Mouse (Mus musculus) neural tube, embryonic 11.5 days (tissue): ENCODE results near the gene Aak1. TPM values are rescaled to one million over a fixed set of nuclear protein-coding genes. Genes with fewer than 3 reads are reported as not detected.

Experiments used
- ATAC-seq: fragments of 200-750 bp; cut with Nextera tagmentation; 2 replicates; pipeline ENCODE4 v1.8.0; 2017; ENCODE audit warnings: moderate number of reproducible peaks, mild to moderate bottlenecking, moderate TSS enrichment, moderate library complexity; ENCODE audit not compliant: insufficient read depth, low FRiP score, low TSS enrichment
- DNase-seq: peaks from one replicate; pipeline ENCODE4 v3.0.0-alpha.2; 2015; ENCODE audit warnings: low spot score
- H3K27ac ChIP-seq: fragments of 300-500 bp; sonication (generic); 2 replicates; pipeline ENCODE4 v1.5.1; 2014; ENCODE audit warnings: low read depth, mild to moderate bottlenecking, low read length
- H3K27me3 ChIP-seq: fragments of 300-500 bp; sonication (generic); 2 replicates; pipeline ENCODE4 v1.6.1; 2014; ENCODE audit warnings: mild to moderate bottlenecking, low read length, mixed read lengths; ENCODE audit not compliant: control insufficient read depth, insufficient read depth
- H3K36me3 ChIP-seq: fragments of 300-500 bp; sonication (generic); 2 replicates; pipeline ENCODE4 v1.6.1; 2014; ENCODE audit warnings: mild to moderate bottlenecking, low read length, moderate library complexity, mixed read lengths; ENCODE audit not compliant: control insufficient read depth, insufficient read depth
- H3K4me1 ChIP-seq: fragments of 300-500 bp; sonication (generic); 2 replicates; pipeline ENCODE4 v1.6.1; 2014; ENCODE audit warnings: low read length, mixed read lengths; ENCODE audit not compliant: control insufficient read depth, insufficient read depth
- H3K4me2 ChIP-seq: fragments of 300-500 bp; sonication (generic); 2 replicates; pipeline ENCODE4 v1.6.1; 2014; ENCODE audit warnings: low read depth, mild to moderate bottlenecking, moderate library complexity
- H3K4me3 ChIP-seq: fragments of 300-500 bp; sonication (generic); 2 replicates; pipeline ENCODE4 v1.5.1; 2014; ENCODE audit warnings: low read depth, low read length
- H3K9ac ChIP-seq: fragments of 300-500 bp; sonication (generic); 2 replicates; pipeline ENCODE4 v1.6.1; 2014; ENCODE audit warnings: mild to moderate bottlenecking, low read length
- H3K9me3 ChIP-seq: fragments of 300-500 bp; sonication (generic); 2 replicates; pipeline ENCODE4 v1.6.1; 2016; ENCODE audit warnings: low read length; ENCODE audit not compliant: control insufficient read depth
- WGBS: fragments of 180-500 bp; shearing (Covaris S2); extraction: QIAGEN DNeasy Blood & Tissue Kit; methylation state at CpG from one replicate; pipeline ENCODE4 v1.1.7; 2014; 5-methylcytosine and 5-hydroxymethylcytosine counted together
- polyA plus RNA-seq: library from polyadenylated mRNA; unstranded; fragments of >200 nt; fragmentation: Nextera tagmentation; extraction: Ambion mirVana; gene quantifications from 2 replicates; pipeline ENCODE4 v1.2.1, GENCODE M21; 2014

The Aak1 gene
- polyA plus RNA-seq, 1 experiment from 2014 or later: 27.1 TPM

DNA sequence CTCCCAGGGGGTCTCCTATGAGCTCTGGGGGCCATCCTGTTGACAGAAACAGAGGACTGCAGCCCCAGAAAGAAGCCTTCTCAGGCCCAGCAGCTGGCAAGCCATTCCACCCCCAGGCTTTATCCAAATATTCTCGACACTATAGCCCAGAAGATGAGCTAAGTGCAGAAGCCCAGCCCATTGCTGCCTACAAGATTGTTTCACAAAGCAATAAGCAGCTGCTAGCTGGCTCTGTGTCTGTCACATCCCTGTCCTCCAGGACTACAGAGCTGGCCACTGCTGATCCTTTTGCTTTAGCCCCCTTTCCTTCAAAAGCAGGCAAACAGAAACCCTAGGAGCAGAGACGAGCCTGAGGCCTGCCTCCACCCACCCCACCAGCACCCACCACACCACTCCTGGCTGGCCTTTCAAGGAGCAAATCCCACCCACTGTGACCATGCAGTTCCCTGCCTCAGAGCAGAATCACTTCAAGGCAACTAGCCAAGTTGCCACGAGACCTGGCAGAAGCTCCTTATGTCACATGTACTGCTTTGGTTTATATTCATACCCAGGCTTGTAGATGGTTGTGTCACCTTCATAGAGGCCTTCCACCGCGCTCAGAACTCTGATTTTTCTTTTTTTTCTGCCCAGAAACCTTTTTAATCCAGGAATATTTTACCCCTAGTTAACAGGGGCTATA is 147.5 kb downstream of the Aak1 start:
- H3K9me3 ChIP-seq: no peaks in the 10 kb centered on the region

DNA sequence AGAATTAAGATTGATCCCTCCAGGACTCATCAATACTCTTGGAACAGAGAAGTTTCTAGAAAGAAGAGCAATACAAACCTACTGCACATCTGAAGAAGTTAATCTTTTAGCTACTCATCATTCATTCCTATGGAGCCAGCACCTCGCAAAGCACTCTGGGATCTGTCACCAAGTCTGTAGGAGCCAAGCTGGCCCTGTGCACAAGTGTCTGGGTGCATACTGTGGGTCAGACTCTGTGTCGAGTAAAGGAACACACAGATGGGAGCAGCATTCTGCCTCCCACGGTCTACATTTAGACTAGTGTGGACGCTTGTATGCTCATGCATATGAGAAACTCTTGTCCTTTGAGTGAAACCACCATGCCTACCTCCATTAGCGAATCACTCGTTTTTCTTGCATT is 148.0 kb downstream of the Aak1 start:
- ATAC-seq (no peak), DNase-seq (no peak)
- Histone ChIP-seq H3K27me3 (no peaks in the 10 kb centered on the region), H3K4me1 (no peaks in the 10 kb centered on the region), H3K9me3 (no peaks in the 10 kb centered on the region), H3K9ac (no peak overlapping the region), H3K27ac (no peak overlapping the region), H3K4me3 (no peak overlapping the region), H3K36me3 (no peaks in the 10 kb centered on the region), H3K4me2 (no peak overlapping the region)
- 94% methylated on average over 6 of the region's 6 CpGs for WGBS

More for the DNA sequence above, 147.5 kb downstream of the Aak1 start:
- no peak overlapping the region for H3K27ac ChIP-seq
- H3K9ac ChIP-seq: no peak overlapping the region
- H3K36me3 ChIP-seq: no peaks in the 10 kb centered on the region
- no peak overlapping the region for H3K4me2 ChIP-seq
- H3K27me3 ChIP-seq: no peaks in the 10 kb centered on the region
- no peaks in the 10 kb centered on the region for H3K4me1 ChIP-seq
- ATAC-seq (no peak), DNase-seq (no peak)
- no peak overlapping the region for H3K4me3 ChIP-seq
- WGBS: 86% methylated on average over 5 of the region's 5 CpGs

DNA sequence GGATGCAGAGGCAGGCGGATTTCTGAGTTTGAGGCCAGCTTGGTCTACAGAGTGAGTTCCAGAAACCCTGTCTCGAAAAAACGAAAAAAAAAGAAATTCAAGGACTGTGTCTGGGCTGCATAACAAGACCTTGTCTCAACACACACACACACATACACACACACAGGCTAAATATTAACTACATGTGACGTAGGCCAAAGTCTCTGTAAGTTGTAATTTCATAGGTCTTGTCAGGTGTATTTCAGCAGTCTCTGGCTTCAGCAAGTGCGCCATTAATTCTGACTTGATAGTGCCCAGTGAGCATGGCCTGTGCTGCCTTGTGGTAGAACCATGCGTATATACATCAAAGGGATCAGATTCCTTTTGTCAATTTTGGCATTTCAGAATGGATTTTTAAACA is 152.7 kb downstream of the Aak1 start:
- H3K4me1 ChIP-seq: no peaks in the 10 kb centered on the region
- ATAC-seq: no peak
- H3K9ac ChIP-seq: no peak overlapping the region
- no peaks in the 10 kb centered on the region for H3K27me3 ChIP-seq
- no peak overlapping the region for H3K4me2 ChIP-seq
- no peaks in the 10 kb centered on the region for H3K9me3 ChIP-seq
- H3K4me3 ChIP-seq: no peak overlapping the region
- H3K27ac ChIP-seq: no peak overlapping the region
- 92% methylated on average over 6 of the region's 6 CpGs for WGBS
- DNase-seq: no peak
- H3K36me3 ChIP-seq: no peaks in the 10 kb centered on the region

DNA sequence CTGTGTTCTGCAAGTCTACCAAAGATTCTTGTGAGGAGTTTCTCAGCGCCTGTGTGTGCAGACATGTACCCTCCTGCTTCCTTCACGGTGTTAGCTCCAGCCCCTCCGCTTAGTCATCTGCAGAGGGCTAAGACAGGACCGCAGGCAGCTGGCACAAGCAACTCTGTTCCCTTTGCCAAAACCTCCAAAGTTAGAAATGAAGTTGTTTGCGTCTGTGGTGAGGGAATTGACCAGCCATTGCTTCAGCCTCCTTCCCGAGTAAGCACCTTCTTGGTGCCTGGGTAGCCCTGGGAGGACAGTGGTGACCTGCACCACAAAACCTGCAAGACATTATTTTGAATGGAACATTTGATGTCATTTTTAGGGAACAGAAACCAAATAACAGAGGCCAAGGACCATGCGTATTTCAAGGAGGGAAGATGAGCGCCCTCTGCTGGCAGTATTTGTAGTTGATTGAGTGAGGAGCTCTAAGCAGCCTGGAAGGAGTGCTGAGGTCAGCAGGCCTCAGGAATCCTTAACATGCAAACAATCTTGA is 153.3 kb downstream of the Aak1 start:
- ATAC-seq: no peak
- no peaks in the 10 kb centered on the region for H3K36me3 ChIP-seq
- peak; percentile 73 for DNase-seq
- H3K27me3 ChIP-seq: no peaks in the 10 kb centered on the region
- no peak overlapping the region for H3K27ac ChIP-seq
- H3K4me3 ChIP-seq: no peak overlapping the region
- 49% methylated on average over 8 of the region's 8 CpGs for WGBS
- no peak overlapping the region for H3K4me2 ChIP-seq
- H3K9me3 ChIP-seq: no peaks in the 10 kb centered on the region
- H3K4me1 ChIP-seq: no peaks in the 10 kb centered on the region
- no peak overlapping the region for H3K9ac ChIP-seq

DNA sequence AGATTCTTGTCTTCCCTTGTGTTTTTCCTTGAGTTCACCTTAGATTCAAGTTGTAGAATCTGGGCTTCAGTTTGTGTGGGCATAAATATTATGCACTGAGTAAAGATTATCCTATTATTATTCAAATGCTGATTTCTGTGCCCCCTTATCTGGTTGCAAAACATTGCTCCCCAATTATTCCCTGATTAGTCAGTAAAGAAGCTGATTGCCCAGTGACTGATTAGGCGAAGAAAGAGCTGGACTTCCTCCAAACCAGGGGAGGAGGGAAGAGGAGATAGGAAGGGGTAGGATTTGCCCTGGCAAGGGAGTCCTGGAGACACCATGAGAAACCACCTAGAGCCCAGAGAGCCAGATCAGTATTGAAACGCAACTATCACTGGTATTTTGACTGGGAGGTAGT is 154.8 kb downstream of the Aak1 start:
- no peak for ATAC-seq
- no peak overlapping the region for H3K27ac ChIP-seq

DNA sequence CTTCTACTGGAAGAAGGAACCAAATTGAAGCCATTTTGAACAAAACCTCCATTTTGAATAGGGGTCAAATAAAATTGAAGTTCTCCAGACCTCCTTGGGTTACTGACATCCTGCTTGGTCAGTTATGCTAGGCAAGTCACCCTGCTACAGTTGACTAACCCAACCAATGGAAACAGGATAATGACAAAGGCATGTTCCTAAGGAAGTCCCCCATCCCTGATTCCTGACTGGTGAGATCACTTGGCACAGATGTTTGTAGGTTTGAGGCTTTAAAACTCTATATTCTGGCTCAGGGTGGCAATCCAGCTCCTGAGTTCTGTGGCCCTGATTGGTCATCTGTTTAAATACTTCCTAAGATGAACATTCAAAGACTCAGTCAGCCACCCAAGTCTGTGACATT is 156.3 kb downstream of the Aak1 start:
- Histone ChIP-seq H3K9ac (no peak overlapping the region), H3K27ac (no peak overlapping the region), H3K4me3 (no peak overlapping the region), H3K9me3 (no peaks in the 10 kb centered on the region), H3K4me2 (no peak overlapping the region), H3K4me1 (no peaks in the 10 kb centered on the region), H3K27me3 (no peaks in the 10 kb centered on the region), H3K36me3 (no peaks in the 10 kb centered on the region)
- no peak for ATAC-seq
- DNase-seq: no peak

More for the DNA sequence above, 154.8 kb downstream of the Aak1 start:
- no peaks in the 10 kb centered on the region for H3K9me3 ChIP-seq
- H3K4me3 ChIP-seq: no peak overlapping the region
- no peak for DNase-seq
- 81% methylated on average over 2 of the region's 2 CpGs for WGBS
- no peaks in the 10 kb centered on the region for H3K36me3 ChIP-seq
- H3K27me3 ChIP-seq: no peaks in the 10 kb centered on the region
- H3K4me1 ChIP-seq: no peaks in the 10 kb centered on the region
- H3K9ac ChIP-seq: no peak overlapping the region
- H3K4me2 ChIP-seq: no peak overlapping the region

DNA sequence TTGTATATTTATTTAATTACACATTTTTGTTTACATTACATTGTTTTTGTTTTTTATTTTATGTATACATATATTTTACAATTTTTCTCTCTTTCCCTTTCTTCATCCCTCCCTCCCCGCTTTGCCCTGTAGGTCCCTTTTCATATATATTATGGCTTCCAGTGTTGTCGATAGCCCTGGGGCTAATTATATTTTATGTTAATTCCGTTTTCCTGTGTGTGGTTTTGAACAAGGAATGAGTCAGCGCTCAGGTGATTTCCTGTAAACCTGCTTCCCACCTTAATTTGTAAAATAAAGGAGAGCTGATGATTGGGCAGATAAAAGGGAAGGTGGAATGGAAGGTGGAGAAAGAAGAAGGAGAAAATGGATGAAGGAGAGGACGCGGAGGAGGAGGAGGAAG is 159.6 kb downstream of the Aak1 start, which contains the start of gene Nfu1:
Gene Nfu1, plus strand, starts transcription at position 350 of the 400 bp plus-strand sequence.
- Histone ChIP-seq H3K27me3 (no peaks in the 10 kb centered on the region), H3K27ac (peak within 1 kb of the TSS; percentile 69), H3K4me3 (peak within 1 kb of the TSS; percentile 79), H3K4me2 (peak within 1 kb of the TSS; percentile 60), H3K9ac (peak within 1 kb of the TSS; percentile 88), H3K9me3 (no peaks in the 10 kb centered on the region), H3K4me1 (no peaks in the 10 kb centered on the region), H3K36me3 (no peaks in the 10 kb centered on the region)
- ATAC-seq: no peak
- no peak for DNase-seq
- WGBS: 82% methylated on average over 6 of the region's 6 CpGs

DNA sequence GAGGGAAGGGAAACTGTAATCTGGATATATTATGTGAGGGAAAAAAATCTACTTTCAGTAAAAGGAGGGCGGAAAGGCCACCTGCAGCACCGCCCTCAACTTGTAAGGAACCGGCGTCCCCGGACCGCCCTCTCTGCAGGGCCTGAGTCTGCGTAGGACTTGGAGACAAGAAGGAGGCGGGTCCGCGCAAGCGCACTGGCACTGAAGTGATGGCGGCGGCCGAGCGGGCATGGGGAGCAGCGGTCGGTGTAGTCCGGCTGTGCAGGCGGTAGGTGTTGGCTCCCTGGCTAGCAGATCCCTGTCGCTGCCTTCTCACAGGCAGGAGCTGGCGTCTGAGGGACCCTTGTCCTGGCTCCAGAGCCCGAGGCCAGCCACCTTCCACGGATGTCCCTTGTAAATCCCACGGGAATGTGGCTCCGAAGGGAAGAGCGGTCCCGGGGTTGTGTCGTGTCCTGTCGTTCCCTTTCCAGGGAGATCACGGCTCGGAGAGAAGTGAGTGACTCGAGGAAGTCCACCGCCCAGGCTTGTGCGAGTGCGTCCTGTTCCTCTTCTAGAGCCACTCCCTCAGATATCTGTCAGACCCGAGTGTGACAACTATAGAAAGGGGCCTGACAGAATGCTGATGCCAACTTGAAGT is 160.5 kb downstream of the Aak1 start:
- H3K27me3 ChIP-seq: no peaks in the 10 kb centered on the region
- H3K27ac ChIP-seq: peak overlapping the region; percentile 69
- ATAC-seq: peak; percentile 93

DNA sequence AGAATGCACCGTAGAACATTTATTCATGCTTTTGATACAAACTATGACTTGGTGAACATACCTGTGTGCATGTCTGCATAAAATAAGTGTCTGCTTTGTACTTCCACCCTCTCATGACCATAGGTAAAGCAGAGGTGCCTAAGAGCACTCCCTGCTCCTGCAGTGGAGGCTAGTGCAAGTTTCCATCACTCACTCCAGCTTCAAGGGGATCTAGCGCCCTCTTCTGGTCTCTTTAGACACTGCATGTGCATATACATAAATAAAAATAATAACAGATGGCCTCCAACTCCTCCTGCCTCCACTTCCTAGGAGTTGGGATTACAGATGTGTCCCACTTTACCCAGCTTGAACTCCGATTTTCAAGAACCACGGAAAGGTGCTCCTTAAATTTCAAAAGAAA is 167.6 kb downstream of the Aak1 start:
- DNase-seq (peak; percentile 19), ATAC-seq (no peak)

More for the DNA sequence above, 160.5 kb downstream of the Aak1 start:
- H3K9ac ChIP-seq: peak overlapping the region; percentile 88
- no peaks in the 10 kb centered on the region for H3K9me3 ChIP-seq
- under 1% methylated on average over 36 of the region's 36 CpGs for WGBS
- no peaks in the 10 kb centered on the region for H3K4me1 ChIP-seq
- peaks cover 3% of the 10 kb centered on the region for H3K36me3 ChIP-seq
- H3K4me3 ChIP-seq: peak overlapping the region; percentile 79
- peak overlapping the region; percentile 60 for H3K4me2 ChIP-seq
- DNase-seq: peak; percentile 92

More for the DNA sequence above, 167.6 kb downstream of the Aak1 start:
- H3K4me2 ChIP-seq: no peak overlapping the region
- H3K36me3 ChIP-seq: peaks cover 22% of the 10 kb centered on the region
- no peaks in the 10 kb centered on the region for H3K27me3 ChIP-seq
- no peak overlapping the region for H3K4me3 ChIP-seq
- no peaks in the 10 kb centered on the region for H3K9me3 ChIP-seq
- 67% methylated on average over 4 of the region's 4 CpGs for WGBS
- no peak overlapping the region for H3K9ac ChIP-seq
- H3K4me1 ChIP-seq: no peaks in the 10 kb centered on the region
- H3K27ac ChIP-seq: no peak overlapping the region
